Mouse (Mus musculus): ENCODE measurements at regions not wholly inside any gene's neighbourhood (a gene's known extent, or its start where the extent isn't known, plus 50 kb on each side); places are given as distances from the start of the nearest gene placed in this dataset.

DNA sequence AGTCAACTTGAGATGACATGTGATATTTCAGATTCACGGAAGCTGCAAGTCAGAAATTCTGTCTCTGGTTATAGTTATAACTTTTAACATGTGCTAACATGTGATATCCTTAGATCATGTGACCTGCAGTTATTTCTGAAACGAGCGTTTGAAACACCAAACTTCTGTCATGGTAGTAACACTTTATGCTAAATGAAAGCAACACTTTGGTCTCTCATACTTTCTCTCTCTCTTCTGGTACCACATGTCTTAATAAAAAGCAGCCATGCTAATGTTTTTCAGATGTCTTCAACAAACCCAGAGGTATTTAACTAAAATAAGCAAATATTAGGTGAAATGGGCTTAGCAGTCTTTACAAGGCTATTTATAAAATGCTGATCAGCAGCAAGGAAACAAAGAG is 534.5 kb upstream of the Pitx2 start:
- no peak for TF ChIP-seq POLR2A (IDR thresholded peaks at IDR 0.05; ENCODE audit: low read depth, low read length)
- TF ChIP-seq CTCF (IDR thresholded peaks at IDR 0.05; ENCODE audit: extremely low read depth, insufficient read length, insufficient replicate concordance, low read depth, low read length), result no peak

Measured in small intestine, adult 2 months (tissue).